Mouse (Mus musculus) liver, adult 10 weeks (tissue): Measurements from ENCODE around the gene Supv3l1. TPM values are rescaled to one million over a fixed set of nuclear protein-coding genes. Genes with fewer than 3 reads are reported as not detected.

Experiments used
- polyA plus RNA-seq: library from polyadenylated mRNA; stranded (reverse); fragments of 350-450 nt; fragmentation: Illumina TruSeq; extraction: RNeasy Lipid Tissue Mini Kit (QIAGEN cat#74804); gene quantifications from one replicate; pipeline ENCODE4 v1.2.3, GENCODE M21; 2014; ENCODE audit warnings: low read depth, low replicate concordance

Supv3l1 gene
- 12.5 TPM for polyA plus RNA-seq

DNA sequence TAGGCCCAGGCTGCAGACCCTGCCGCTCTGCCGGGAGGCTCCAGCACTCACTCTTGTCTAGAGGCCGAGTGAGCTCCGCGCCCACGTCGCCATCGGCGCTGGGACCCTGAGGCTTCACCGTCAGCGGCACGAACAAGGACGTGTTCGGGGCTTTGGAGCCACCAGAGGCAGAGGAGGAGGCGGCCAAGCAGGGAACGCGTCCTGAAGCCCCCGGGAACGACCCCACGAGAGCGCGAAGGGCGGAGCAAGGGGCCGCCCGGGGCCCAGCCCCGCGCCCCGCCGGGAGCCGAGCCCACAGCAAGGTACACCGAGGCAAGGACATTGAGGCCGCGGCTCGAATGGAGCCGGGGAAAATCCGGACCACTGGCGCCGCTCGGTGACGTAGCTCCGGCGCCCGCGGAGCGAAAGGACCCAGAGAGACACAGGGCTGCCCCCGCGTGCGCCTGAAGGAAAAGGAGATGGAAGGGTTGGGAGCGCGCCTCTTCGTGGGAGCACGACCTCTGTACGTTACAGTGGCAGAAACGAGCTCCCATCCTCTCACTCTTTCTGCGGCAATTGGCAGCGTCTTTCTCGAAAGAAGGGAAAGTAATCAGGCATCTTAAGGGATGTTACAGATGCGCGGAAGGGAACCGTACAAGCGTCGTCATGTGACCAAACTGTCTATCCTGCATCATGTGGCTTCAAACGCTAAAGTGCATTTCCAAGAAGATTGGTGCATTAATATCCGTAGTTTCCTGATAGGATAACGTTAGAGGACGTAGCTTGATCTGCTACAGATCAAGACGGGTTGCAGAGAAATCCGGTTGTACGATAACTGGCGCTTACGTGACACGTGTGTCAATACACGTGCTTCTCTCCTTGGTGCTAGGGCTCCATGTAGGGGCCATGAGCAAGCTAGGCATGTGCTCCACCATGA lies at the start of gene Supv3l1, which contains the start of gene 4930507D05Rik:
Supv3l1 (minus strand) TSS at position 375 of the 916 bp plus-strand sequence.
4930507D05Rik (plus strand) TSS at position 126 of the 916 bp plus-strand sequence.

DNA sequence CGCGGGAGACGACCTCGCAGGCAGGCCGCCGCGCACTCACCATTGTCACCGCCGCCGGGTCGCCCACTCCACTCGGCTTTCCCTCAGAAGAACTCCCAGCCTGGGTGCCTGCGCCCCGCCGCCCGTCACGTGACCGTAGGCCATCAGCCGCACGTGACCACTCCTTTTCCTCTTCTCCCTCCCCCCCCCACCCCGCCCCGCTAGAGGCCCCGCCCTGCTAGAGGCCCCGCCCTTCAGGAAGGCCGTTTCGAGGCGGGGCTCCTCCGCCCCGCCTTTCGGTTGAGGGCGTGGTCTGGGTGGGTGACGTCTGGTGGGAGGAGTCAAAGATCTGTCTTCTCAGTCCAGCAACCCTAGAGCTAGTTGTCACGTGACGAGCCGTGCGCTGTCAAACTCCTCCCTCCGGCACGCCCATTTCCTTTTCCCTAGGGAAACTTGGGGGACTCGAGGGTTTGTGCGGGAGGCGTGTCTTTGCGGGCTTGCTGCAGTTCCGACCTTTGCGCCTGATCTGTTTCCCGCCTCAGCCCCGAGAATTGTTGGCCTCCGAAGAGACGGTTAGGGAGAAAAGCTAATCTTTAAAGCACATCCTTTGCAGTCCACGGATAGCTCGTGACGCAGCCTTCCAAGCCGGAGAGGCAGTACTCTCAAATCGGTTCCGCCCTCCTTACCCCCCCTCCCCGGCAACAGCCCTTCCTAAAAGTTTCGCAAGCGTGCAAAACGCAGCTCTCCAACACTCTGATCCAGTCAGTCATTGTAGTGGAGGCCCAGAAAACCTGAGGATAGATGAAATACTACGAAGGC lies 37.3 kb upstream of the Supv3l1 start, which contains the start of gene Vps26a:
Vps26a (minus strand) TSS at position 188 of the 798 bp plus-strand sequence.

DNA sequence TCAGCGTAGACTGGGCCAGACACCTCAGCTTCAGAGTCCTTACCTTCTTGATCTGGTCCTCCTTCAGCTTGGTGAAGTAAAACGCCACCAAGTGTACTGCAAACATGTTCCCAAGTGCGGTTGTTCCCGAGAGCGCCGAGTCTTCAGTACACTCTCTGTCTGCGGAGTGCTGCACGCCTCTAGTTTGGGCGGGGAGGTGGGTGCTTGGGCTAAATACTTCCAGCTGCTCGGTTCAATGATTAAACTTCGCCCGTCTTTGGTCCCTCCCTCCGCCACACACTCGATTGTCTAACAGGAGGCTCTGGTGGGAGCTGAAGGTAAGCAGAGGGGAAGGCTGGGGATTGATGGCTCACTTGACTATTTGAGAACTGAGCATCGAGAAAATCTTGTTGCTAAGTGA lies 27.3 kb downstream of the Supv3l1 start, which contains the start of gene Hkdc1:
Hkdc1 (minus strand) TSS at position 237 of the 400 bp plus-strand sequence.

DNA sequence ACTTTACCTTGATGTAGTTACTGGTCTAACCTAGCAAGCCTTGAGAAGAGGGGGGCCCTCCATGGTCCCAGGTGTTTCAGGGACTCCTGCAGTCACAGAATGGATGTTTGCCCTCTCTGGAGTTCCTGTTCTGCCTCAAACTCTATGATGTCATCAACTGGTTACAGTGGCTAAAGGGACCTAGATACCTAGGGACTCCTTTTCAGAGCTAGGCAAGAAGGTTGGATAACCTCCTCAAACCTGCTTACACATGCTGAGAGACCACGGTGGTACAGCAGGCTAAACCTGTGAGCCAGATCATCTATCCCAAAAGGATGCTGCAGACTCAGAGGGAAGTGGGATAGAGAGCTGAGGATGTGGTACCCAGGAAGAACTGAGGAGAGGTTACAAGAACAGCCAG lies 69.7 kb downstream of the Supv3l1 start, which contains the start of gene Hk1:
Hk1 (minus strand) TSS at position 101 of the 400 bp plus-strand sequence.

Other genes with a start within 250 kb of the Supv3l1 start
- gene Tspan15, start 218.5 kb downstream of the Supv3l1 start, polyA plus RNA-seq = 0.90 TPM
- gene Tacr2, start 197.3 kb downstream of the Supv3l1 start, polyA plus RNA-seq = not detected
- 0.29 TPM for gene Hk1, start 69.8 kb downstream of the Supv3l1 start, polyA plus RNA-seq
- gene Hkdc1, start 27.2 kb downstream of the Supv3l1 start, polyA plus RNA-seq = not detected
- gene 4930507D05Rik, start 249 bp downstream of the Supv3l1 start, polyA plus RNA-seq = not detected
- 66.7 TPM for gene Vps26a, start 37.1 kb upstream of the Supv3l1 start, polyA plus RNA-seq
- 46.4 TPM for gene Srgn, start 77.7 kb upstream of the Supv3l1 start, polyA plus RNA-seq
- gene Kif1bp, start 128.7 kb upstream of the Supv3l1 start, polyA plus RNA-seq = 10.3 TPM
- 23.0 TPM for gene Ddx21, start 152.5 kb upstream of the Supv3l1 start, polyA plus RNA-seq
- gene Ddx50, start 201.5 kb upstream of the Supv3l1 start, polyA plus RNA-seq = 109 TPM